Mouse (Mus musculus) natural killer cell, adult 2 months (primary cell): ENCODE data around the gene Kif5a.

Source experiments
- DNase-seq, 2 experiments: peaks; one replicate each; pipeline ENCODE4 v3.0.0; 2022; ENCODE audit warnings: low spot score in 2 of 2

Gene Kif5a

GRCm38 (mm10) chr10:127177235-127177634, 85.9 kb downstream of the Kif5a start:
- DNase-seq, result no peak

GRCm38 (mm10) chr10:127176756-127177155, 86.4 kb downstream of the Kif5a start:
- DNase-seq, result no peak

DNA sequence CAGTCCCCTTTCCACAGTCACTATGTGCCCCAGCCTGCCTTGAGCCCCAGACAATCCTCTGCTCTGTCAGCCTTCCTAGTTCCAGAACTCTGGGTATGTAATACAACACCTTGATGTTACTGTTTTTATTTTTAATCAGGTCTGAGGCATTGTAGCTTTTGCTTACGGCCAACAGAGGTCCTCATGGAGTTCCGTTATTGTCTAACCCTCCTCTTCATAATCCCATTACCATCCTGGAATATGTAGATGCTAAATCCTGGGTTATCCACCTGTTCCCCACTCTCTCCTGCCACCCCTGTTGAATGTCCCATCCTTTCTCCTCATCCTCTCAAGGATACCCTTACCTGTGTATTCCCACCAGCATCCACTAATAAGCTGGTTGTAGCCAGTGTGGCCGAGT, 86.9 kb downstream of the Kif5a start:
- DNase-seq, result no peak
